8 mouse cellular contexts compared by ENCODE assay signal in genomic region chr19:9110182-9110869, GRCm38 (mm10). TPM values are rescaled to one million over a fixed set of nuclear protein-coding genes. Genes with fewer than 3 reads are reported as not detected.
A peak's percentile ranks its signal among the peaks of the same experiment; 100 is the strongest.
DNase-seq lines count a peak whose midpoint lies in the region; ATAC-seq and TF ChIP-seq lines count a peak whose summit lies in the region.

No protein-coding gene starts in this region.

- no peaks in the 10 kb centered on the region for H3K27me3 ChIP-seq in MEL (ENCODE audit: control insufficient read depth in 1 of 2, insufficient read depth in 2 of 2, low read length in 2 of 2)
- H3K27me3 ChIP-seq in hindbrain, embryonic 11.5 days (ENCODE audit: control insufficient read depth, insufficient read depth, low read length), result no peaks in the 10 kb centered on the region

- TF ChIP-seq CTCF in MEL (IDR thresholded peaks at IDR 0.05 in 2 of 3, conservative IDR thresholded peaks at IDR 0.05 in 1 of 3; ENCODE audit: control insufficient read depth in 1 of 3, insufficient read depth in 1 of 3, low read depth in 2 of 3, low read length in 3 of 3, poor library complexity in 1 of 3, severe bottlenecking in 1 of 3), result peak; percentile 57 to 98 (median 76)

- no peak overlapping the region for H3K4me3 ChIP-seq in MEL (ENCODE audit: control insufficient read depth in 1 of 2, insufficient read depth in 1 of 2, low read depth in 2 of 2, low read length in 2 of 2)
- H3K4me3 ChIP-seq in hindbrain, embryonic 11.5 days (ENCODE audit: low read depth, low read length), result no peak overlapping the region

- H3K36me3 ChIP-seq in MEL (ENCODE audit: control insufficient read depth in 1 of 2, insufficient read depth in 2 of 2, low read length in 2 of 2), result peaks cover 0 to 2% of the 10 kb centered on the region in 2 experiments; a peak in 2 of 4 replicates
- no peaks in the 10 kb centered on the region for H3K36me3 ChIP-seq in hindbrain, embryonic 11.5 days (ENCODE audit: control insufficient read depth, insufficient read depth, low read length)

- TF ChIP-seq EP300 in MEL (IDR thresholded peaks at IDR 0.05; ENCODE audit: low read depth in 1 of 2, low read length in 2 of 2), result no peak

- no peaks in the 10 kb centered on the region for H3K9me3 ChIP-seq in MEL (replicated peaks; ENCODE audit: insufficient read depth, low read length)
- H3K9me3 ChIP-seq in hindbrain, embryonic 11.5 days (ENCODE audit: control insufficient read depth, low read length), result no peaks in the 10 kb centered on the region

- peak; percentile 81 for ATAC-seq in erythroblast, adult 5-6 weeks (replicated peaks; ENCODE audit: low FRiP score, poor library complexity, severe bottlenecking)
- ATAC-seq in hindbrain, embryonic 11.5 days (ENCODE audit: low FRiP score), result peak; percentile 85

- H3K4me2 ChIP-seq in hindbrain, embryonic 11.5 days (replicated peaks; ENCODE audit: low read depth, low read length), result no peak overlapping the region

- 62% methylated on average over 4 of the region's 4 CpGs for WGBS in hindbrain, embryonic 11.5 days

- no peak; the same call in none of the 2 replicates for TF ChIP-seq RAD21 in MEL (IDR thresholded peaks at IDR 0.05; ENCODE audit: low read depth, low read length)

- peak; percentile 85 for DNase-seq in MEL (ENCODE audit: low read depth, low spot score)
- DNase-seq in c-Kit-negative CD71-positive TER-119-positive erythroid progenitor cells, embryonic 14.5 days (ENCODE audit: low read depth, low spot score), result peak; percentile 54
- peak; percentile 78 for DNase-seq in hindbrain, embryonic 11.5 days (ENCODE audit: low spot score)
- peak; percentile 36 to 48 for DNase-seq in layer of hippocampus, adult 8-10 months (ENCODE audit: low spot score in 2 of 2)
- peak; percentile 48 for DNase-seq in lung, postnatal 14 days
- DNase-seq in skeletal muscle tissue, adult 2 months (ENCODE audit: low read depth, low spot score), result peak; percentile 79
- DNase-seq in ovary, postnatal 10 days (ENCODE audit: low spot score), result no peak

- no peak for TF ChIP-seq POLR2A in MEL (IDR thresholded peaks at IDR 0.05; ENCODE audit: control insufficient read depth in 1 of 2, insufficient read depth in 1 of 2, low read depth in 1 of 2, low read length in 2 of 2, poor library complexity in 1 of 2)

- no peaks in the 10 kb centered on the region for H3K79me2 ChIP-seq in MEL (ENCODE audit: control insufficient read depth, insufficient read depth, low read length, poor library complexity)

- no peak overlapping the region for H3K27ac ChIP-seq in MEL (ENCODE audit: control insufficient read depth, low read depth, low read length)
- no peak overlapping the region for H3K27ac ChIP-seq in hindbrain, embryonic 11.5 days (ENCODE audit: low read depth, low read length)

- H3K9ac ChIP-seq in MEL (ENCODE audit: control insufficient read depth, low read depth, low read length, poor library complexity, severe bottlenecking), result no peak overlapping the region
- H3K9ac ChIP-seq in hindbrain, embryonic 11.5 days (ENCODE audit: low read depth, low read length), result no peak overlapping the region

- peaks cover 0 to 4% of the 10 kb centered on the region in 2 experiments; a peak in 1 of 4 replicates for H3K4me1 ChIP-seq in MEL (ENCODE audit: control insufficient read depth in 1 of 2, insufficient read depth in 2 of 2, low read length in 2 of 2)
- no peaks in the 10 kb centered on the region for H3K4me1 ChIP-seq in hindbrain, embryonic 11.5 days (replicated peaks; ENCODE audit: control insufficient read depth, insufficient read depth, low read length)

TF ChIP-seq in MEL, 35 proteins besides CTCF, POLR2A, EP300 and RAD21:
- TF ChIP-seq CHD2 (IDR thresholded peaks at IDR 0.05; ENCODE audit: low read length), result no peak
- TF ChIP-seq MAZ (IDR thresholded peaks at IDR 0.05; ENCODE audit: low read depth, low read length), result no peak
- TF ChIP-seq MAFK (IDR thresholded peaks at IDR 0.05; ENCODE audit: borderline replicate concordance, low read depth, low read length), result no peak
- peak; percentile 69 for TF ChIP-seq SIN3A (IDR thresholded peaks at IDR 0.05; ENCODE audit: low read length)
- no peak for TF ChIP-seq BHLHE40 (IDR thresholded peaks at IDR 0.05; ENCODE audit: borderline replicate concordance, low read depth, low read length)
- 0 out of 2 replicates have a peak, but pooled peaks have one; percentile 35 for TF ChIP-seq TBP (IDR thresholded peaks at IDR 0.05; ENCODE audit: low read depth, low read length)
- TF ChIP-seq GATA1 (IDR thresholded peaks at IDR 0.05; ENCODE audit: low read depth, low read length), result no peak
- no peak for TF ChIP-seq KAT2A (conservative IDR thresholded peaks at IDR 0.05; ENCODE audit: low read depth, low read length)
- no peak for TF ChIP-seq ETS1 (IDR thresholded peaks at IDR 0.05; ENCODE audit: low read depth, low read length)
- TF ChIP-seq RCOR1 (IDR thresholded peaks at IDR 0.05; ENCODE audit: low read depth, low read length), result no peak
- TF ChIP-seq HCFC1 (IDR thresholded peaks at IDR 0.05; ENCODE audit: low read depth, low read length), result no peak
- no peak for TF ChIP-seq GABPA (IDR thresholded peaks at IDR 0.05; ENCODE audit: low read depth, low read length)
- TF ChIP-seq ZC3H11A (IDR thresholded peaks at IDR 0.05; ENCODE audit: low read depth, low read length), result peak; percentile 98
- TF ChIP-seq JUND (IDR thresholded peaks at IDR 0.05; ENCODE audit: low read depth, low read length), result no peak
- TF ChIP-seq MYB (IDR thresholded peaks at IDR 0.05; ENCODE audit: low read depth, low read length), result no peak
- no peak for TF ChIP-seq MEF2A (IDR thresholded peaks at IDR 0.05; ENCODE audit: extremely low read depth, insufficient replicate concordance, low read depth, low read length, poor library complexity, severe bottlenecking)
- TF ChIP-seq USF1 (IDR thresholded peaks at IDR 0.05; ENCODE audit: low read depth, low read length), result no peak
- no peak for TF ChIP-seq ZMIZ1 (IDR thresholded peaks at IDR 0.05; ENCODE audit: low read depth, low read length)
- no peak for TF ChIP-seq UBTF (IDR thresholded peaks at IDR 0.05; ENCODE audit: borderline replicate concordance, insufficient read depth, low read depth, low read length)
- TF ChIP-seq USF2 (IDR thresholded peaks at IDR 0.05; ENCODE audit: borderline replicate concordance in 1 of 2, insufficient read depth in 1 of 2, low read depth in 1 of 2, low read length in 2 of 2), result no peak
- no peak for TF ChIP-seq POLR2AphosphoS2 (IDR thresholded peaks at IDR 0.05; ENCODE audit: low read length)
- no peak for TF ChIP-seq CHD1 (IDR thresholded peaks at IDR 0.05; ENCODE audit: low read depth, low read length)
- no peak for TF ChIP-seq NELFE (IDR thresholded peaks at IDR 0.05; ENCODE audit: low read depth, low read length)
- TF ChIP-seq NRF1 (IDR thresholded peaks at IDR 0.05; ENCODE audit: insufficient read depth, low read depth, low read length, poor library complexity, severe bottlenecking), result no peak
- peak; percentile 98 for TF ChIP-seq SMC3 (IDR thresholded peaks at IDR 0.05; ENCODE audit: low read depth, low read length)
- no peak for TF ChIP-seq ZKSCAN1 (IDR thresholded peaks at IDR 0.05; ENCODE audit: low read depth, low read length)
- no peak for TF ChIP-seq ELF1 (IDR thresholded peaks at IDR 0.05; ENCODE audit: low read depth, low read length)
- peak; percentile 63; the same call in 1 of the 2 replicates for TF ChIP-seq MYC (IDR thresholded peaks at IDR 0.05; ENCODE audit: low read depth, low read length)
- TF ChIP-seq ZNF384 (IDR thresholded peaks at IDR 0.05; ENCODE audit: low read depth, low read length), result no peak
- no peak for TF ChIP-seq MXI1 (IDR thresholded peaks at IDR 0.05; ENCODE audit: low read depth, low read length)
- TF ChIP-seq MAX (IDR thresholded peaks at IDR 0.05; ENCODE audit: low read length), result no peak
- TF ChIP-seq TCF12 (IDR thresholded peaks at IDR 0.05; ENCODE audit: low read depth, low read length), result no peak
- TF ChIP-seq E2F4 (IDR thresholded peaks at IDR 0.05; ENCODE audit: borderline replicate concordance, low read depth, low read length), result no peak
- no peak for TF ChIP-seq TAL1 (IDR thresholded peaks at IDR 0.05; ENCODE audit: low read length)
- TF ChIP-seq POLR2AphosphoS5 (IDR thresholded peaks at IDR 0.05; ENCODE audit: borderline replicate concordance, low read depth, low read length), result no peak
TF ChIP-seq in MEL: peak in this region for 5.

RNA-seq across cellular contexts. Expression of gene Scgb1a1, which starts 22.6 kb away (rescaled TPM):
- total RNA-seq in MEL (2012; rRNA removed), result not detected in 2 replicates
- polyA plus RNA-seq in MEL (2012; ENCODE audit: insufficient read depth in 1 of 2, insufficient read length in 2 of 2, low read depth in 1 of 2, low replicate concordance in 2 of 2, missing spikeins in 1 of 2), result not detected
- not detected in 2 replicates for total RNA-seq in erythroblast, adult 5-6 weeks (2015; ENCODE audit: low replicate concordance)
- not detected in 2 replicates for total RNA-seq in erythroblast, adult 5-6 weeks (2017; ENCODE audit: low replicate concordance)
- not detected in 2 replicates for polyA plus RNA-seq in hindbrain, embryonic 11.5 days (2014; fragmentation: Nextera tagmentation; extraction: Ambion mirVana)
- not detected for total RNA-seq in layer of hippocampus, adult 8-10 months (2022)

RNA-seq across cellular contexts. Expression of gene Asrgl1, which starts 25.1 kb away (rescaled TPM):
- total RNA-seq in MEL (2012; rRNA removed), result 24.5 and 33.0 TPM in 2 replicates
- polyA plus RNA-seq in MEL (2012; ENCODE audit: insufficient read depth in 1 of 2, insufficient read length in 2 of 2, low read depth in 1 of 2, low replicate concordance in 2 of 2, missing spikeins in 1 of 2), result 10 to 100 TPM in 1 of 2 experiments, not detected in 1; 63.9 TPM
- 2.1 and 3.1 TPM in 2 replicates for total RNA-seq in erythroblast, adult 5-6 weeks (2015; ENCODE audit: low replicate concordance)
- 3.9 and 5.1 TPM in 2 replicates for total RNA-seq in erythroblast, adult 5-6 weeks (2017; ENCODE audit: low replicate concordance)
- polyA plus RNA-seq in hindbrain, embryonic 11.5 days (2014; fragmentation: Nextera tagmentation; extraction: Ambion mirVana), result 14.9 and 15.6 TPM in 2 replicates
- total RNA-seq in layer of hippocampus, adult 8-10 months (2022), result 100 to 1,000 TPM; 143 to 155 (median 148) TPM
